ENCODE assay signal across 22 mouse cellular contexts in the genomic region with DNA sequence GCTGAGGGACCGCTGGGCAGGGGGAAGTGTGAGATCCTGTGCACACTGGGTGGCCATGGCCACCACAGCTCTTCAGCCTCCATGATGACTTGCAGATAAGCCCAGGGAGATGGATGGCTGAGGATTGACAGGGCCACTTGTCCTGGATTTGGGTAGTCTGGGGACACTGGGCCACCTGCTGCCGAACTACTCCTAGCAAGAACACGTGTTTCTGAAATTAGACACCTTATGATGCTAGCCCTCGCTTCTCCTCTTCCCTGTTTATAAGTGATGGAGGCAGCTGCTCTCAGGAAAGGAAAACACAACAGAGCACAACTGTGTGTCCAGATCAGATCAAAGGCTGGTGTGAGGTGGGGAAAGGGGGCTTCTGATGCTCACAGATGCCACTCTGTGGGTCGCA.
DNase-seq lines count a peak whose midpoint lies in the region; ATAC-seq and TF ChIP-seq lines count a peak whose summit lies in the region.
"Had no signal": no experiment of that assay in that cellular context is flagged by ENCODE, and none has a peak within 500 bp of the region (broad histone marks: within the 10 kb centered on the region; RNA-seq: fewer than 3 reads in every experiment).

No protein-coding gene starts in this region.

- no peak overlapping the region for H3K4me3 ChIP-seq in heart, embryonic 10.5 days
- no peak overlapping the region for H3K4me3 ChIP-seq in embryonic facial prominence, embryonic 12.5 days
- no peak overlapping the region for H3K4me3 ChIP-seq in limb, embryonic 10.5 days
- H3K4me3 ChIP-seq in myocyte: no peak overlapping the region
- H3K4me3 ChIP-seq: forebrain, embryonic 10.5 days; hindbrain, embryonic 12.5 days; lung, embryonic 15.5 days; midbrain, embryonic 12.5 days; stomach, embryonic 15.5 days had no signal

- no peak for DNase-seq in heart, embryonic 10.5 days (ENCODE audit: low spot score)
- no peak for DNase-seq in heart, adult 11 months
- DNase-seq in limb, embryonic 10.5 days (ENCODE audit: low spot score): no peak
- DNase-seq in left cerebral cortex, adult 9 months (ENCODE audit: low spot score in 2 of 2): no peak
- no peak for DNase-seq in right cerebral cortex, adult 2 months (ENCODE audit: low spot score in 2 of 2)
- DNase-seq: cerebellum, adult 18-20 months; cerebellum, postnatal 25 days; heart, postnatal 10 days; kidney, adult 2 months; kidney, postnatal 36 days; right cerebral cortex, postnatal 25 days; thymus, adult 18-20 months had no signal

- no peaks in the 10 kb centered on the region for H3K36me3 ChIP-seq in heart, embryonic 10.5 days
- no peaks in the 10 kb centered on the region for H3K36me3 ChIP-seq in embryonic facial prominence, embryonic 12.5 days
- no peaks in the 10 kb centered on the region for H3K36me3 ChIP-seq in limb, embryonic 10.5 days
- H3K36me3 ChIP-seq in myocyte (ENCODE audit: control insufficient read depth, insufficient read depth): no peaks in the 10 kb centered on the region
- H3K36me3 ChIP-seq: forebrain, embryonic 10.5 days; hindbrain, embryonic 12.5 days; lung, embryonic 15.5 days; midbrain, embryonic 12.5 days; stomach, embryonic 15.5 days had no signal

- no peaks in the 10 kb centered on the region for H3K9me3 ChIP-seq in heart, embryonic 10.5 days
- no peaks in the 10 kb centered on the region for H3K9me3 ChIP-seq in embryonic facial prominence, embryonic 12.5 days
- H3K9me3 ChIP-seq in limb, embryonic 10.5 days (replicated peaks): no peaks in the 10 kb centered on the region
- H3K9me3 ChIP-seq: forebrain, embryonic 10.5 days; hindbrain, embryonic 12.5 days; lung, embryonic 15.5 days; midbrain, embryonic 12.5 days; stomach, embryonic 15.5 days had no signal

- no peak for TF ChIP-seq POLR2A in myocyte (IDR thresholded peaks at IDR 0.05; ENCODE audit: insufficient read length, low read depth)

- 0 out of 2 replicates have a peak, but pooled peaks have one; percentile 36 for ATAC-seq in embryonic facial prominence, embryonic 12.5 days (ENCODE audit: insufficient number of reproducible peaks, insufficient read depth, low FRiP score, low TSS enrichment)

- no peak overlapping the region for H3K9ac ChIP-seq in embryonic facial prominence, embryonic 12.5 days
- H3K9ac ChIP-seq: hindbrain, embryonic 12.5 days; liver, embryonic 14.5 days; lung, embryonic 15.5 days; midbrain, embryonic 12.5 days; stomach, embryonic 15.5 days had no signal

- peaks cover 62% of the 10 kb centered on the region for H3K4me1 ChIP-seq in heart, embryonic 10.5 days
- peaks cover 14% of the 10 kb centered on the region for H3K4me1 ChIP-seq in embryonic facial prominence, embryonic 12.5 days
- peaks cover 47% of the 10 kb centered on the region for H3K4me1 ChIP-seq in limb, embryonic 10.5 days

- no peaks in the 10 kb centered on the region for H3K27me3 ChIP-seq in heart, embryonic 10.5 days (ENCODE audit: insufficient read depth, poor library complexity, severe bottlenecking)
- no peaks in the 10 kb centered on the region for H3K27me3 ChIP-seq in embryonic facial prominence, embryonic 12.5 days
- H3K27me3 ChIP-seq in limb, embryonic 10.5 days (ENCODE audit: low read depth, poor library complexity, severe bottlenecking): no peaks in the 10 kb centered on the region
- no peaks in the 10 kb centered on the region for H3K27me3 ChIP-seq in myocyte (ENCODE audit: control insufficient read depth, insufficient read depth, insufficient read length)
- H3K27me3 ChIP-seq: hindbrain, embryonic 12.5 days; lung, embryonic 15.5 days; midbrain, embryonic 12.5 days; stomach, embryonic 15.5 days had no signal

- no peak overlapping the region for H3ac ChIP-seq in myocyte (ENCODE audit: control insufficient read depth, insufficient read length)

- WGBS in heart, embryonic 10.5 days: 51% methylated on average over 5 of the region's 5 CpGs
- 55% methylated on average over 5 of the region's 5 CpGs for whole genome bisulfite sequencing in embryonic facial prominence, embryonic 12.5 days
- 45% methylated on average over 5 of the region's 5 CpGs for WGBS in limb, embryonic 10.5 days

- H3K4me2 ChIP-seq in embryonic facial prominence, embryonic 12.5 days (replicated peaks): no peak overlapping the region
- H3K4me2 ChIP-seq in myocyte (ENCODE audit: low read depth): no peak overlapping the region
- H3K4me2 ChIP-seq: heart, embryonic 11.5 days; hindbrain, embryonic 12.5 days; lung, embryonic 15.5 days; midbrain, embryonic 12.5 days; stomach, embryonic 15.5 days had no signal

- peak overlapping the region; percentile 42 for H3K27ac ChIP-seq in heart, embryonic 10.5 days
- H3K27ac ChIP-seq in embryonic facial prominence, embryonic 12.5 days: no peak overlapping the region
- peak overlapping the region; percentile 42; the same call in 1 of the 2 replicates for H3K27ac ChIP-seq in limb, embryonic 10.5 days
- H3K27ac ChIP-seq: forebrain, embryonic 10.5 days; hindbrain, embryonic 12.5 days; liver, embryonic 14.5 days; lung, embryonic 15.5 days; macrophage; midbrain, embryonic 12.5 days; stomach, embryonic 15.5 days had no signal

- no peaks in the 10 kb centered on the region for H3K79me2 ChIP-seq in myocyte (ENCODE audit: control insufficient read depth, insufficient read depth)

TF ChIP-seq in myocyte, 11 proteins besides CTCF, POLR2A, EP300 and RAD21:
- TF ChIP-seq TCF12 (IDR thresholded peaks at IDR 0.05; ENCODE audit: insufficient read depth, poor library complexity, severe bottlenecking) (peak; percentile 75), MYOG (IDR thresholded peaks at IDR 0.05; ENCODE audit: control insufficient read depth in 1 of 3, insufficient read depth in 1 of 3, insufficient read length in 2 of 3, low read depth in 2 of 3) (peak; percentile 69 to 89 (median 74)), REST (IDR thresholded peaks at IDR 0.05; ENCODE audit: insufficient read depth, insufficient read length) (no peak), POLR2AphosphoS2 (IDR thresholded peaks at IDR 0.05; ENCODE audit: insufficient read length, low read depth) (no peak), MAX (IDR thresholded peaks at IDR 0.05; ENCODE audit: low read depth) (no peak), E2F4 (IDR thresholded peaks at IDR 0.05; ENCODE audit: insufficient read depth) (no peak), TCF3 (IDR thresholded peaks at IDR 0.05; ENCODE audit: insufficient read length, low read depth) (peak; percentile 60), USF1 (IDR thresholded peaks at IDR 0.05; ENCODE audit: low read depth) (no peak), MYOD1 (IDR thresholded peaks at IDR 0.05; ENCODE audit: control insufficient read depth in 1 of 3, insufficient read length in 2 of 3, low read depth in 2 of 3) (peak; percentile 95 to 98 (median 97)), CEBPB (IDR thresholded peaks at IDR 0.05; ENCODE audit: insufficient read depth, poor library complexity, severe bottlenecking) (no peak), SRF (IDR thresholded peaks at IDR 0.05; ENCODE audit: control insufficient read depth, insufficient read length, low read depth) (no peak)
